Mouse (Mus musculus) WW6 (cell line): ENCODE measurements around the gene Proser2.
"Not testable (repeated sequence)": the region's sequence is repeated elsewhere in the genome, so short reads cannot be mapped to it uniquely, and the experiment has no call there.

ENCODE experiments used
- DNase-seq: peaks from one replicate; pipeline ENCODE4 v3.0.0-alpha.2; 2013; ENCODE audit warnings: low read depth, low spot score

The Proser2 gene

GRCm38 (mm10) chr2:6128881-6129280, 1.1 kb downstream of the Proser2 start:
- DNase-seq = no peak

- DNase-seq = no peak
Measured at GRCm38 (mm10) chr2:6128136-6128805, 1.7 kb downstream of the Proser2 start.

GRCm38 (mm10) chr2:6123046-6123445, 7.0 kb downstream of the Proser2 start:
- no peak for DNase-seq

- DNase-seq = no peak
Measured at GRCm38 (mm10) chr2:6121091-6121490, 8.9 kb downstream of the Proser2 start.

GRCm38 (mm10) chr2:6118246-6118645, 11.8 kb downstream of the Proser2 start:
- no peak for DNase-seq

- DNase-seq = no peak
Measured at GRCm38 (mm10) chr2:6113792-6114191, 16.2 kb downstream of the Proser2 start.

GRCm38 (mm10) chr2:6112619-6113018, 17.4 kb downstream of the Proser2 start:
- DNase-seq = no peak

- DNase-seq = no peak
Measured at GRCm38 (mm10) chr2:6105437-6105836, 24.6 kb downstream of the Proser2 start.

- DNase-seq = no peak
Measured at GRCm38 (mm10) chr2:6100755-6101154, 29.3 kb downstream of the Proser2 start.

- DNase-seq = no peak
Measured at GRCm38 (mm10) chr2:6100027-6100749, 29.8 kb downstream of the Proser2 start.

- no peak for DNase-seq
Measured at GRCm38 (mm10) chr2:6099443-6099842, 30.6 kb downstream of the Proser2 start.

GRCm38 (mm10) chr2:6098924-6099323, 31.1 kb downstream of the Proser2 start:
- DNase-seq = no peak

- no peak for DNase-seq
Measured at GRCm38 (mm10) chr2:6097113-6097716, 32.8 kb downstream of the Proser2 start.

GRCm38 (mm10) chr2:6089941-6090340, 40.1 kb downstream of the Proser2 start:
- DNase-seq = not testable (repeated sequence)

GRCm38 (mm10) chr2:6087151-6087550, 42.9 kb downstream of the Proser2 start:
- no peak for DNase-seq

- no peak for DNase-seq
Measured at GRCm38 (mm10) chr2:6085622-6086530, 44.1 kb downstream of the Proser2 start.

GRCm38 (mm10) chr2:6083696-6084095, 46.3 kb downstream of the Proser2 start:
- DNase-seq = no peak

- DNase-seq = no peak
Measured at GRCm38 (mm10) chr2:6082615-6083014, 47.4 kb downstream of the Proser2 start.

GRCm38 (mm10) chr2:6081108-6081507, 48.9 kb downstream of the Proser2 start:
- DNase-seq = no peak

GRCm38 (mm10) chr2:6080037-6080436, 50.0 kb downstream of the Proser2 start:
- no peak for DNase-seq

- no peak for DNase-seq
Measured at GRCm38 (mm10) chr2:6075530-6075896, 54.5 kb downstream of the Proser2 start.
